Mouse (Mus musculus): ENCODE measurements around the gene Hid1.

DNA sequence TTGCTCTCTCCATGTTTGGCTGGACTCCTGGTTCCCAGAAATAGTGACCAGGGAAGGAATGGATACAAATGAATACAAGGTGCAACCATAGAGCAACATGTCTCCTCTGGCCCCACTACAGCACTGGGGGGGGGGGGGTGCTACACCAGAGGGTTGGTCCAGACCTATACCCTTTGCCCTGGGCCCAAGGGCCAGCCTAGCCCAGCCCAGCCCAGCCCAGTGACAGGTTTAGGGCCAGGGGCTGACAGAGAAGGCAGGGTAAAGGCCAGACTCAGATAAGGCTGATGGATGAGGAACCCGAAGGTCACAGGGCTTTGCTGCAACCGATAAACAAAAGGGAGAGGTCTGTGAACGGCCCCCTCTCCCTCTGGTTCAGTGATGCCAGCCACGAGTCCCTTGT lies 17.6 kb downstream of the Hid1 start:
- TF ChIP-seq CTCF (IDR thresholded peaks at IDR 0.05; ENCODE audit: borderline replicate concordance, insufficient read depth, low read depth, low read length), result no peak
- no peak for TF ChIP-seq POLR2A (IDR thresholded peaks at IDR 0.05; ENCODE audit: borderline replicate concordance, insufficient read depth, low read length)
